Mouse (Mus musculus) small intestine, adult 2 months (tissue): ENCODE data around the gene Mier2.

Experiments
- CTCF ChIP-seq: fragments of 200-500 bp; IDR thresholded peaks from 2 replicates; pipeline ENCODE4 v1.5.1; 2012; ENCODE audit warnings: low read depth, mild to moderate bottlenecking, control low read depth, inconsistent platforms, low read length, moderate library complexity, mixed read lengths; ENCODE audit not compliant: insufficient replicate concordance, insufficient read length; ENCODE audit errors: extremely low read depth
- POLR2A ChIP-seq: fragments of 200-500 bp; IDR thresholded peaks from 2 replicates; pipeline ENCODE4 v1.6.1; 2012; ENCODE audit warnings: low read depth, mild to moderate bottlenecking, control low read depth, inconsistent platforms, low read length, moderate library complexity

GRCm38 (mm10) chr10:79535431-79535830 lies 19.6 kb downstream of the Mier2 start:
- TF ChIP-seq POLR2A, result no peak
- no peak for TF ChIP-seq CTCF
